Mouse (Mus musculus): ENCODE results near the gene Phactr2. TPM values are rescaled to one million over a fixed set of nuclear protein-coding genes. Genes with fewer than 3 reads are reported as not detected.

The Phactr2 gene
- total RNA-seq (2012; rRNA removed) (not detected in 2 replicates), polyA plus RNA-seq (2012; ENCODE audit: insufficient read depth in 1 of 2, insufficient read length in 2 of 2, low read depth in 1 of 2, low replicate concordance in 2 of 2, missing spikeins in 1 of 2) (not detected)

GRCm38 (mm10) chr10:13473833-13474567 is at the start of gene Phactr2:
TSS of gene Phactr2 (minus strand) at chr10:13474412.
- Histone ChIP-seq H3K9ac (ENCODE audit: control insufficient read depth, low read depth, low read length, poor library complexity, severe bottlenecking) (no peak within 1 kb of the TSS), H3K79me2 (ENCODE audit: control insufficient read depth, insufficient read depth, low read length, poor library complexity) (no peaks in the 10 kb centered on the region), H3K4me3 (ENCODE audit: control insufficient read depth in 1 of 2, insufficient read depth in 1 of 2, low read depth in 2 of 2, low read length in 2 of 2) (no peak within 1 kb of the TSS), H3K4me1 (ENCODE audit: control insufficient read depth in 1 of 2, insufficient read depth in 2 of 2, low read length in 2 of 2) (no peaks in the 10 kb centered on the region), H3K9me3 (replicated peaks; ENCODE audit: insufficient read depth, low read length) (no peaks in the 10 kb centered on the region), H3K36me3 (ENCODE audit: control insufficient read depth in 1 of 2, insufficient read depth in 2 of 2, low read length in 2 of 2) (no peaks in the 10 kb centered on the region), H3K27me3 (ENCODE audit: control insufficient read depth in 1 of 2, insufficient read depth in 2 of 2, low read length in 2 of 2) (no peaks in the 10 kb centered on the region), H3K27ac (ENCODE audit: control insufficient read depth, low read depth, low read length) (no peak within 1 kb of the TSS)
- TF ChIP-seq ZMIZ1 (IDR thresholded peaks at IDR 0.05; ENCODE audit: low read depth, low read length) (no peak), MYB (IDR thresholded peaks at IDR 0.05; ENCODE audit: low read depth, low read length) (no peak), GABPA (IDR thresholded peaks at IDR 0.05; ENCODE audit: low read depth, low read length) (no peak), CHD2 (IDR thresholded peaks at IDR 0.05; ENCODE audit: low read length) (no peak), ZNF384 (IDR thresholded peaks at IDR 0.05; ENCODE audit: low read depth, low read length) (no peak), TBP (IDR thresholded peaks at IDR 0.05; ENCODE audit: low read depth, low read length) (no peak), CHD1 (IDR thresholded peaks at IDR 0.05; ENCODE audit: low read depth, low read length) (no peak)
- no peak for DNase-seq (ENCODE audit: low read depth, low spot score)

GRCm38 (mm10) chr10:13521857-13522256 is 47.6 kb upstream of the Phactr2 start:
- Histone ChIP-seq H3K79me2 (ENCODE audit: control insufficient read depth, insufficient read depth, low read length, poor library complexity) (no peaks in the 10 kb centered on the region), H3K4me3 (ENCODE audit: control insufficient read depth in 1 of 2, insufficient read depth in 1 of 2, low read depth in 2 of 2, low read length in 2 of 2) (no peak overlapping the region), H3K27ac (ENCODE audit: control insufficient read depth, low read depth, low read length) (no peak overlapping the region), H3K9ac (ENCODE audit: control insufficient read depth, low read depth, low read length, poor library complexity, severe bottlenecking) (no peak overlapping the region), H3K4me1 (ENCODE audit: control insufficient read depth in 1 of 2, insufficient read depth in 2 of 2, low read length in 2 of 2) (peaks cover 2 to 9% of the 10 kb centered on the region in 2 experiments), H3K27me3 (ENCODE audit: control insufficient read depth in 1 of 2, insufficient read depth in 2 of 2, low read length in 2 of 2) (no peaks in the 10 kb centered on the region), H3K36me3 (ENCODE audit: control insufficient read depth in 1 of 2, insufficient read depth in 2 of 2, low read length in 2 of 2) (peaks cover 0 to 14% of the 10 kb centered on the region in 2 experiments; a peak in 3 of 4 replicates), H3K9me3 (replicated peaks; ENCODE audit: insufficient read depth, low read length) (no peaks in the 10 kb centered on the region)
- TF ChIP-seq RCOR1 (IDR thresholded peaks at IDR 0.05; ENCODE audit: low read depth, low read length) = no peak
- TF ChIP-seq BHLHE40 (IDR thresholded peaks at IDR 0.05; ENCODE audit: borderline replicate concordance, low read depth, low read length) = peak; percentile 75
- TF ChIP-seq KAT2A (conservative IDR thresholded peaks at IDR 0.05; ENCODE audit: low read depth, low read length) = no peak
- TF ChIP-seq JUND (IDR thresholded peaks at IDR 0.05; ENCODE audit: low read depth, low read length) = no peak
- 0 out of 2 replicates have a peak, but pooled peaks have one; percentile 26 for TF ChIP-seq TCF12 (IDR thresholded peaks at IDR 0.05; ENCODE audit: low read depth, low read length)
- TF ChIP-seq MYC (IDR thresholded peaks at IDR 0.05; ENCODE audit: low read depth, low read length) = no peak
- peak; percentile 46; the same call in 1 of the 2 replicates for TF ChIP-seq GATA1 (IDR thresholded peaks at IDR 0.05; ENCODE audit: low read depth, low read length)
- peak; percentile 46 for TF ChIP-seq TAL1 (IDR thresholded peaks at IDR 0.05; ENCODE audit: low read length)
- TF ChIP-seq EP300 (IDR thresholded peaks at IDR 0.05; ENCODE audit: low read depth in 1 of 2, low read length in 2 of 2) = peak; percentile 53 to 58
- peak; percentile 56 for DNase-seq (ENCODE audit: low read depth, low spot score)
